Mouse (Mus musculus) cerebellum, adult (tissue): ENCODE measurements around the gene Slmap.
A peak's percentile ranks its signal among the peaks of the same experiment; 100 is the strongest.
"Not testable (repeated sequence)": the region's sequence is repeated elsewhere in the genome, so short reads cannot be mapped to it uniquely, and the experiment has no call there.

Experiments
- ATAC-seq: cut with Nextera tagmentation; 2 replicates; pipeline ENCODE4 v1.9.2; 2017; ENCODE audit warnings: mild to moderate bottlenecking, moderate library complexity, mixed read lengths; ENCODE audit not compliant: insufficient number of reproducible peaks, low FRiP score, low TSS enrichment

Slmap gene

DNA sequence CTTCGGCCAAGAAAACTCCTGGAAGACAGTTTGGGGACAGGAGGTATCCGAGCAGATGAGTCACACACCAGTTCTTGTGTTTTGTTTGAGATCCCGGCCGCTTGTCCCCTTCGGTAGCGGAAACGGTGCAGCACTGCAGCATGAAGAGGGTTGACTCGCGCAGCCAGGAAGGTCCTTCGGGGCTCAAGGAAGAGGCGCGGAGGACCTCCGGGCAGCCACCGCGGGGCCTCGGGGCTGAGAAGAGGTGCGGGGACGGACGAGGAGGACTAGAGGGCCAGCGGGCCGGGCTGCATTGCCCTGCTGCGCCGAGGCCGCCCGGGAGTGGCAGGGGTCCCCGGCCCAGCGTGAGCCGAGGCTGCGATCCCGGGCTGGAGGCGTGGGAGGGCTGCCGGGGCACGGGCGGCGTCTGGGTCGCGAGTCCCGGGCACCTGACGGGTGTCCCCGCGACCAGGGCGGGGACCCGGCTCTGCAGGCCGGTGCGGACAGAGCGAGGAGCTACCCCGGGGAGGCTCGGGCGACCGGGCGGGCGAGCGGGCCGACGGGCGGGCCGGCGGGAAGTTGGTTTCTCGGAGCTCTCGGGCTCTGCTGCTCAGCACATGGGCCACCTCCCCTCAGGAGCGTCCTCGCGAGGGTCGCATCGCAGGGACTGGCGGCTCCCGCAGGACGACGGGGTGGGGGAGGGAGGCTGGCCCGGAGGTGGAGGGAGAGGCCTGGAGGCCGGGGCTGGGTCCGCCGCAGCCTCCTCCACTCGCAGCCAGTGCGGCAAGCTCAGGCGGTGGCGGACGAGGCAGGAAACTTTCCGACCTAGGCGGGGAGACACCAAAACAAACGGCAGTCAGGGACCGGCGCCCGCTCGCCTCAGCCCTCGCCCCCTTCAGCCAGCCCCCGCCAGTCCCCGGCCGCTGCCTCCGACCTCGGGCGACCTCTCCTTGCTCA is 642 bp downstream of the Slmap start:
- ATAC-seq, result peak; percentile 53

- ATAC-seq, result no peak
Measured at GRCm38 (mm10) chr14:26533267-26533666, 1.5 kb downstream of the Slmap start.

- ATAC-seq, result no peak
Measured at GRCm38 (mm10) chr14:26532752-26533151, 2.0 kb downstream of the Slmap start.

DNA sequence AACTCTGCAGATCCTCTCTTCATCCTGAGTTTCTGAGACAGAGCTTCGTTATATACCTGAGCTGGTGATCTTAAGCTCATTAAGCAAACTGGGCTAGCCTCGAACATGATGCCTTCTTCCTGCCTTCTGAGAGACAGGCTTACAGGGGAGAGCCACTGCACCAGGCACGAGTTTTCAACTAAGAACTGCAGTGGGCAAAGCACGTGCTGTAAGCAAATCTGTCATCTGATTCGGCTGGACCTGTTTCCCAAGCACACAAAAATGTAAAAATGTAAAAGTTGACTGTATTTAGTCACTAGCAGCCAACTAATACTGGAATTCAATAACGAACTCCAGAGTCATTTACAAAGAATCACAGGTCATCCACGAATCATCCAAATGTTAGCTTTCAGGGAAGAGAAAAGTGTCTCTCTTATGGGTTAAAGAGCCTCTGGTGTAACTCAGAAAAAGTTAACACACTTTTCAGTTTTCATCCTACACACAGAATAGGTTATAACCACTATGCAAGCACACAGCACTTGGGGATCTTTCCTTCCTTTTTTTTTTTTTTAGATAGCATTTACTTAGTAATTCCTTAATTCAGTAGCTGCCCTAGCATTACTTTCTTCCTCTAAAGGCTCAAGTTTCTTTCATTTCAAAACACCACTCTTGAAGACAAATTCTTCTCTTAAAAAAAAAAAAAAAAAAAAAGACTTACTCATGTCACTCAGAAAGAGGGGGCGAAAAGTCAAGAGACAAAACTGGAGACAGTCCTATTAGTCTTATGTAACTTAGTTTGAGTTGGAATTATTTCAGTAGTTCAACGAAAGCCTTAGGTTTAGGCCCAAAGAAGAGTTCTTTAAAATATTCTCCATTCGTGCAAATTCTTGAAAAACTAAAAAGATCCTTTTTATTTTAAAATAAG is 3.1 kb downstream of the Slmap start:
- ATAC-seq, result no peak

- ATAC-seq, result no peak
Measured at GRCm38 (mm10) chr14:26530350-26530749, 4.4 kb downstream of the Slmap start.

GRCm38 (mm10) chr14:26528296-26528695 is 6.4 kb downstream of the Slmap start:
- ATAC-seq, result no peak

GRCm38 (mm10) chr14:26525955-26526354 is 8.8 kb downstream of the Slmap start:
- ATAC-seq, result no peak

DNA sequence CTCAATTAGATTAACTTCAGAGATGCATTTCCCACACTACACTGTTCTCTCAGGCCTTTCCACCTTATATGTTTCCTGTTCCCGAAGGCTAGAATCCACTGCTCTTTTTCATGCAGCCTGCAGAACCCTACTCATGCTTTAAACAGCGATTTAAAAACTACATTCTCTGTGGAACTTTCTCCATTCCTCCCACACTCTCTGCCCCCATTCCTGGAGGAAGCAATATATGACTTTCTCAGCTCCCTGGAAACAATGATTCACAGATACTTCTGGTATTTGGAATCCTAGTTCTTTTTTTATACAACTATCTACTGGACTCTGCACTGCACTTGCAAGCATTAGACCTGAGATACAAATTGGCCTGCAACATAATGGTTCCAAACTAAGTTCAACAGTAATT is 11.6 kb downstream of the Slmap start:
- no peak for ATAC-seq

DNA sequence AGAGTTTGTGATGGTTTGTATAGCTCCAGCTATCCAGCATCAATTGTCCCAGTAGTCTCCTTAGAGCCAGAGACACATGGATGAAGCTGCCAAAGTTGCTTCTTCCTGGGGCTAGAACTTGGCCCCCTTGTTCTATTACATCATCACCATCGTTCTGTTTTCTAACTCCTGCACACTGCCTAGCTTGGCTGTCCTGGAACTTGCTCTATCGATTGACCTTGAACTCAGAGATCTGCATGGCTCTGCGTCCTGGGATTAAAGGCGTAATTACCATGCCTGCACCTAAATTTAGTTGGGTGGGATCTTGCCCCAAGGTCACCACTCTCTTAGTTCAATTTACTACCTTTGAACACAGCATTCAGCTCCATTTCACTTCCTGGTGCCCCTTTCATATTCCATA is 14.9 kb downstream of the Slmap start:
- no peak for ATAC-seq

DNA sequence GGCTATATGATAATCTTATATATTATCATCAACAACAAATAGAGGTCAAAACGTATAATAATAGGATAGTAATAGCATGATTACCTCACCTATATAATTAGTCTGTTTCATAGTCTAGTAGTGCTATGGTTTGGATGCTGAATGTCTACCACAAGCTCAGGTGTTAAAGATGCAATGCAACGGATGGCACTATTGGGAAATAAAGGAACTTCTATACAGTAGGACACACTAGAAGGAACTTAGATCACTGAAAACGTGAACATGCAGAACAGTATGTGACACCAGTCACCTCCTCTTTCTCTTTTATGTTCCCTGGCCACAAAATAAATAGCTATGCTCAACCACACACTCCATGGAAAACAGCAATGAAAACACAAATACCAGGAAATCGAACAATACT is 16.9 kb downstream of the Slmap start:
- ATAC-seq, result no peak

GRCm38 (mm10) chr14:26516232-26516631 is 18.5 kb downstream of the Slmap start:
- ATAC-seq, result not testable (repeated sequence)

DNA sequence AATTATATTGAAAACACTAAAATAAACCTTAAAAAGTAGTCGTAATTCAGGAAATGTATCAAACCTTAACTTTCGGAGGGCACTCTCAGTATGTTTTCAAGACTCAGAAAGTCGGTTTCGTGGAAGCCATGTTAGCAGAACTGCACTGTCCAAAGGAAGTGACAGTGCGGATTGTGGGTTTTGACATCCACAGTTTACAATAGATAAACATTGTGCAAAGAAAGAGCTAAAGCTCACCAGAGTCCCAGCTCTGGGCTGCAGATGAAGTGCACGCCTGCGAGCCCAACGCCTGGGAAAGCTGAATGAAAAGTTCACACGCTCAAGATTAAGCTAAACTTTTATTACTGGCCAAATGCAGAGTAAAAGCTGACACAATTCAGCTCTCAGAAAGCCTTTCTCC is 18.9 kb downstream of the Slmap start:
- no peak for ATAC-seq

GRCm38 (mm10) chr14:26510545-26510944 is 24.2 kb downstream of the Slmap start:
- ATAC-seq, result no peak

DNA sequence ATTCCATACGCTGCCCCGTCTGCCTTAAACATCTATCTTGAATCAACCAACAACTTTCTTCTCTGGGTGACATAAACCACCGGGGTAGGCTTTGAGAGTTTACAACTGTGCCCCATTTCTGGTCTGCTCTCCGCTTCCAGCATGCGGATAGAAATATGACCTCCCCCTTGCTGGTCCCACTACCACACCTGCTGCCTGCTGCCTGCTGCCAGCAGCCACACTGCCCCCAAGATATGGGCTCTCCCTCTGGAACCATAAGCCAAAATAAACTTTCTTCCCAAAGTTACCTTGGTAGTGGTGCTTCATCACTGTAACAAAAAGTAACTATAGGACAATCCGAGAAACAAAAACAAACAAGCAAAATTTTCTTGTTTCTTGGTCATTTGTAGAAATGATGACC is 26.6 kb downstream of the Slmap start:
- no peak for ATAC-seq

DNA sequence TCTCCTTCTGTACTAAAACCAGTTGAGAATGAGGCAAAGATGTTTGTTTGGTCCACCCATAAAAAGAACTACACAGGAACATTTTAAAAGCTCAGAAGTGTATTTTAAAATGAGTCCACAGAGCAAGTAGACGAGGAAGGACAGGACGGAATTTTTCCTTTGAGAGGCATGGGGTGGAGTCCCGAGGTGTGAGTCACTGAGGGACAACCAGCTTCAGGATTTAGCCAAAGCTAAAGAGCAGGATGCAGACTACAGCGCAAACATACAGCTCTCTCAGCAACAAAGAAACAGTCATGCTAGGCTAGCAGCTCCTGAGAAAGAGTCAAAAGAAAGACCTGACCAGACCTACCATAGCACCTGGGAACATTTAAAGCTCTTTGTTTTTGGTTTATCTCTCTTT is 27.4 kb downstream of the Slmap start:
- no peak for ATAC-seq

- no peak for ATAC-seq
Measured at GRCm38 (mm10) chr14:26504541-26504940, 30.2 kb downstream of the Slmap start.

DNA sequence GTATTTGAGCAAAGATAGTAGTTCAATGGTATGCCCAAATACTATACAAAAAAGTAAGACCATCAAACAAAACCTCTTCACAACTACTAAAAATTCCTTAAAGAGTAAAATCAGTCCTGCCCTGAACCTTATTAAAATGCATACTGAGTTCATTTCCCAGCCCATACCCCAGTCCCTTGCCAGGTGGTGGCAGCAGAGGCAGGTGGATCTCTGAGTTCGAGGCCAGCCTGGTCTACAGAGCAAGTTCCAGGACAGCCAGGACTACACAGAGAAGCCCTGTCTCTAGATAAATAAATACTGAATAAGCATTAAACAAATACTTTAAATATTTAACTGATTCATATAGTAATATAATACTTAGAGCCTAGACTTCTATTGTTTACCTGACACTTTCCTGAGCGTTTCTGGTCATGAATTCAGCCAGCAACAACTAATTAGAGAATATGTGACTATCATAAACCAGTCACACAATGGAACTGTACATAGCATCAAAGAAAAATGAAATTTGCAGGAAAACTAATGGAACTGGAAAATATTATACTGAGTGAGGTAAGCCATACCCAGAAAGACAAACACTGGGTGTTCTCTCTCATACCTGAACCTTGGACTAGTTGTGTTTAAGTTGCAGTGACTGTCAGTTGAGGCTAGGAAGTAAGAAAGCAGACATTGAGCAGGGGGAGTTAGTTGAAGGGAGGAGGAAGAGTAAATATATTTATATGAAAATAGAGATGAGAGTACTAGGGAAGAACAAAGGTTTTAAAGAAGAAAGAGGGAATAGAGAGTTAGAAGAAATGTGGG is 34.4 kb downstream of the Slmap start:
- no peak for ATAC-seq

DNA sequence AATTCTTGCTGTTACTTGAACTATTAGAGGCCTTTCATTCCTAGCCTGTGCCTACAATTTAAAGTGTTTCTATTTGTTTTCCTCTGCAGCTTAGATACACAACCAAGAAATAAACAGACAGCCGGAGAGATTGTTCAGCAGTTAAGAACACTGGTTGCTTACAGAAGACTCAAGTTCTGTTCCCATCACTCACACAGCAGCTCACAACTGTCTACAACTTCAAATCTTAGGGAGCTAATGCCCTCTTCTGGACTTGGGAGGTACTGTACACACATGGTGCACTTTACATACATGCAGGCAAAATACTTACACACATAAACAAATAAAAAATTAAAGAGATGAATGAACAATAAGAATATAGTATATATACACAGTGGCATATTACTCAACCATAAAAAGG is 39.7 kb downstream of the Slmap start:
- no peak for ATAC-seq

DNA sequence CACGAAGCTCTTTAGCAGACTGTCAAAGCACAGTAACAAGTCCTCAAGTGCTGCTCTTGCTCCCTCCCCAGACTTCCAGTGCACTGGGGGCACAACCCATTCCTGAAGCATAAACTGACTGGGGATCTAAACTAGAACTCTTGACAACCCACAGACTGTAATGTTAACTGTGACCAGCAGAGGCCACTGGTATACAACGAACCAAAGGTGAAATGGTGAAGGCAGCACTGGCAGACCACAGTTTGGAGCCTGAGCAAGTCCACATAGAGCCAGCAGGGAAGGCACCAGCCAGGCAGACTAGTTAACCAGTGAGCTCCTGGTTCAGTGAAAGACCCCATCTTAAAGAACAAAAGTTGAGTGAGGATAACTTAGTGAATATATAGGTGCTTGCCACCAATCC is 43.6 kb downstream of the Slmap start:
- peak; percentile 89 for ATAC-seq

DNA sequence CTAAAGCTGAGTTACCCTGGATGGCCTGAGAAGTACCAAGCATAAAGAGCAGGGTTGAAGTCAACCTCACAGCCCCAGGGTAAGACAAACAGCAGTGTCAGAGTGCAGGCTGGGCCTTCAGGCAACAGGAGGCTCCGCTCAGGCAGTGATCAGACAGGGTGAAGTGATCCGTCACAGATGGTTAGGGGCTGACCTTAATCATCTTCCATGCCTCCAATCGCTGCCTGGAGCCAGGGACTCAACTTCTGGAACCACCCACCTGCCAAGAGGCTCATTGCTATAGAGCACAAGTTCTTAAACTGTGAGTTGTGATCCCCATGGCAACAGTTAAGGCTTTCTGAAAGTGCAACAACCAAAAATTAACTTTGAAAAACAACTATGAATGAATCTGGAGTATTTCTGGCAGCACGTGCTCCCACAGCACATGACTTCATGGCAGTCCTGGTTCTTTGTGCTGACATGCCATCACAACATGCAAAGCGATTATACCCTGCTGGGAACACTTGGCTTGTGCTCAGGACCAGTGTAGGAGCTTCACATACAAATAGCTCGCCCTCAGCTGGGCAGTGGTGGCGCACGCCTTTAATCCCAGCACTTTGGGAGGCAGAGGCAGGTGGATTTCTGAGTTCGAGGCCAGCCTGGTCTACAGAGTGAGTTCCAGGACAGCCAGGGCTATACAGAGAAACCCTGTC is 46.3 kb downstream of the Slmap start:
- ATAC-seq, result peak; percentile 17; the same call in 1 of the 2 replicates
